Mouse (Mus musculus): ENCODE measurements around the gene Megf6. TPM values are rescaled to one million over a fixed set of nuclear protein-coding genes. Genes with fewer than 3 reads are reported as not detected.

Megf6 gene
- polyA plus RNA-seq (2017; shearing (Covaris generic)): 0.10 TPM

GRCm38 (mm10) chr4:154170506-154171150 is at the start of gene Megf6:
Gene Megf6 (plus strand): TSS chr4:154170730.

GRCm38 (mm10) chr4:154140182-154140212 is 30.5 kb upstream of the Megf6 start, which contains the start of gene Trp73:
Gene Trp73 (minus strand): TSS chr4:154140208.

DNA sequence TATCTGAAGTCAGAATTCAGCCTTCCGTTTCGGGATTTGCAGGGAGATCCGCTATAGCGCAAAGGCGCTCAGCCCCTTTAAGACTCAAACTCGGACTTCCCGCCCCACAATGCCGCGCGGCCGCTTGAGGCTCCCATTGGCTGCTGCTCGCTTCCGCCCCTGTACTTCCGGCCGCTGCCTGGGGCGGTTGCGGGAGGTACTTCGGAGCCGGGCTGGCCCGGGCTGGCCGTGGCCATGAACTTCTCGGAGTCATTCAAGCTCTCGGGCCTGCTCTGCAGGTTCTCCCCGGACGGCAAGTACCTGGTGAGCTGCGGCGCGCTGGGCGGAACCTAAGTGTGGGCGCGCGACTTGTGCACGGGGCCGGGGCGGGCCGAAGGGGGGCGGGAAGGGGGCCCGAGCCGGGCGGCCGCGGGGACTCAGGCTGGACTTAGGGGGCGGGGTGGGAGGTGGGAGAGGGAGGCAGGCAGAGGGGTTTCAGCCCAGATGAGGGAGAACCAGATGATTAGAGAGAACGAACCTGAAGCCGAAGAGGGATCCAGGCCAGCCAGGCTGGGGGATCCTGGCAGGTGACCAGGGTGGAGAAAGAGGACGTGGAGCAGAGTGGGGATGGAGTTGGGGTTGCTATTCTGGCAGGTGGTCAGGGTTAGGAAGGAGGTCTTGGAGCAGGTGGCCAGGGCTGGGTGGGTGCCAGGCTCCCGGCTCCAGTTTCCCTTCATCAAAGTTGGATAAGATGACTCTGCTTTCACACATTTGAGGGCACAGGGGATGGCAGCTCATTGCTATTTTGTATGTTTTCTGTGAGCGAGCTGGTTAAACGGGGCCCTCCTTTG is 28.1 kb upstream of the Megf6 start, which contains the start of gene Wrap73:
Wrap73 (plus strand) TSS at position 162 of the 830 bp plus-strand sequence.

GRCm38 (mm10) chr4:154160538-154161390 is 9.8 kb upstream of the Megf6 start, which contains the start of gene Tprgl:
Gene Tprgl (minus strand): TSS chr4:154160666.

DNA sequence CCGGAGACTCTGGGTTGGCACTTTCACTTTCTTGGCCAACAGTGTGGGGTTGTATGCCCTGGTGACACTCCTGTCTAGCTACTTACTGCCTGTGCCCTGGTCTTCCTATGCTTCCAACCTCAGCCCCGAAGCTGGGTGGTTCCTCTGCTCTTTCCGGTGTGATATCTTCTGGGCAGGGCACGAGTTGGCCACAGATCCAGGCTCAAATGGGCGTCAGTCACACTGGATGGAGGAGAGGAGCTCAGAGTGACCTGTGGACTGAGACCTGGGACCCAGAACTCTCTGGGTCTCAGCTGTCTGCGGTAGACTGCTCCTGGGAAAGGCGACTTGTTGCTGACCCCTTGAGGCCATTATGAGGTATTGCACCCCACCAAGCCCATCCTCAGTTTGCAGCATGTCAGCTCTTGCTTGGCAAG is 130.9 kb downstream of the Megf6 start, which contains the start of gene Arhgef16:
Arhgef16 (minus strand) TSS at position 211 of the 416 bp plus-strand sequence.

Other genes starting within 250 kb of the Megf6 start
- 79.1 TPM for gene A430005L14Rik, start 213.5 kb upstream of the Megf6 start, polyA plus RNA-seq (2017; shearing (Covaris generic))
- 26.1 TPM for gene Dffb, start 195.6 kb upstream of the Megf6 start, polyA plus RNA-seq (2017; shearing (Covaris generic))
- 10.4 TPM for gene Cep104, start 195.5 kb upstream of the Megf6 start, polyA plus RNA-seq (2017; shearing (Covaris generic))
- 2.2 TPM for gene Lrrc47, start 159.0 kb upstream of the Megf6 start, polyA plus RNA-seq (2017; shearing (Covaris generic))
- gene Smim1, start 144.5 kb upstream of the Megf6 start, polyA plus RNA-seq (2017; shearing (Covaris generic)): 0.48 TPM
- gene Ccdc27, start 128.1 kb upstream of the Megf6 start, polyA plus RNA-seq (2017; shearing (Covaris generic)): not detected
- gene Trp73, start 30.5 kb upstream of the Megf6 start, polyA plus RNA-seq (2017; shearing (Covaris generic)): 0.09 TPM
- 40.2 TPM for gene Wrap73, start 28.4 kb upstream of the Megf6 start, polyA plus RNA-seq (2017; shearing (Covaris generic))
- 30.2 TPM for gene Tprgl, start 10.1 kb upstream of the Megf6 start, polyA plus RNA-seq (2017; shearing (Covaris generic))
- 0.23 TPM for gene Arhgef16, start 130.9 kb downstream of the Megf6 start, polyA plus RNA-seq (2017; shearing (Covaris generic))
- not detected for gene B230104I21Rik, start 165.4 kb downstream of the Megf6 start, polyA plus RNA-seq (2017; shearing (Covaris generic))

Measured in inflammation-experienced regulatory T-cells, adult 16 weeks (primary cell).